Comparison of ENCODE assay signal across 8 mouse cellular contexts in genomic region chr10:127125210-127126001, GRCm38 (mm10). TPM values are rescaled to one million over a fixed set of nuclear protein-coding genes. Genes with fewer than 3 reads are reported as not detected.
DNase-seq lines count a peak whose midpoint lies in the region; ATAC-seq and TF ChIP-seq lines count a peak whose summit lies in the region.

No protein-coding gene starts in this region.

- no peaks in the 10 kb centered on the region for H3K27me3 ChIP-seq in forebrain, embryonic 14.5 days (replicated peaks; ENCODE audit: control insufficient read depth, insufficient read depth, low read length)
- H3K27me3 ChIP-seq in forebrain, embryonic 13.5 days = no peaks in the 10 kb centered on the region
- no peaks in the 10 kb centered on the region for H3K27me3 ChIP-seq in testis, adult 2 months (ENCODE audit: control insufficient read depth, insufficient read depth, low read length)
- no peaks in the 10 kb centered on the region for H3K27me3 ChIP-seq in embryonic facial prominence, embryonic 14.5 days (replicated peaks; ENCODE audit: control insufficient read depth, insufficient read depth, low read length)

- ATAC-seq in forebrain, embryonic 14.5 days = no peak
- ATAC-seq in forebrain, embryonic 13.5 days = no peak
- ATAC-seq in embryonic facial prominence, embryonic 14.5 days (ENCODE audit: low read depth) = no peak
- no peak for ATAC-seq in frontal cortex, adult (ENCODE audit: low TSS enrichment)

- TF ChIP-seq POLR2A in testis, adult 2 months (IDR thresholded peaks at IDR 0.05; ENCODE audit: control insufficient read depth, low read depth, low read length) = no peak

- H3K36me3 ChIP-seq in forebrain, embryonic 14.5 days (ENCODE audit: control insufficient read depth, insufficient read depth, low read length) = no peaks in the 10 kb centered on the region
- no peaks in the 10 kb centered on the region for H3K36me3 ChIP-seq in forebrain, embryonic 13.5 days (ENCODE audit: poor library complexity, severe bottlenecking)
- no peaks in the 10 kb centered on the region for H3K36me3 ChIP-seq in testis, adult 2 months (ENCODE audit: control insufficient read depth, insufficient read depth, low read length)
- no peaks in the 10 kb centered on the region for H3K36me3 ChIP-seq in embryonic facial prominence, embryonic 14.5 days (ENCODE audit: control insufficient read depth, insufficient read depth, low read length)

- no peak overlapping the region for H3K4me2 ChIP-seq in forebrain, embryonic 14.5 days (ENCODE audit: low read length)
- H3K4me2 ChIP-seq in forebrain, embryonic 13.5 days = no peak overlapping the region
- no peak overlapping the region for H3K4me2 ChIP-seq in embryonic facial prominence, embryonic 14.5 days (ENCODE audit: low read depth, low read length)

- H3K27ac ChIP-seq in forebrain, embryonic 14.5 days (ENCODE audit: low read depth, low read length) = no peak overlapping the region
- H3K27ac ChIP-seq in forebrain, embryonic 13.5 days = no peak overlapping the region
- H3K27ac ChIP-seq in testis, adult 2 months (ENCODE audit: control insufficient read depth, insufficient read depth, low read depth, low read length) = no peak overlapping the region
- no peak overlapping the region for H3K27ac ChIP-seq in embryonic facial prominence, embryonic 14.5 days (replicated peaks; ENCODE audit: low read depth, low read length)

- H3K4me1 ChIP-seq in forebrain, embryonic 14.5 days (ENCODE audit: control insufficient read depth, insufficient read depth, low read length) = peaks cover 15% of the 10 kb centered on the region
- H3K4me1 ChIP-seq in forebrain, embryonic 13.5 days = peaks cover 15% of the 10 kb centered on the region
- H3K4me1 ChIP-seq in testis, adult 2 months (ENCODE audit: control insufficient read depth, insufficient read depth, low read length) = peaks cover 4% of the 10 kb centered on the region
- H3K4me1 ChIP-seq in embryonic facial prominence, embryonic 14.5 days (ENCODE audit: control insufficient read depth, insufficient read depth, low read length) = peaks cover 8% of the 10 kb centered on the region; the same call in 1 of the 2 replicates

- peak; percentile 61 for DNase-seq in forebrain, embryonic 14.5 days (ENCODE audit: low spot score)
- no peak for DNase-seq in testis, postnatal 14 days (ENCODE audit: low spot score)
- DNase-seq in embryonic facial prominence, embryonic 14.5 days (ENCODE audit: low spot score) = peak; percentile 54
- DNase-seq in lung, postnatal 10 days = peak; percentile 63
- DNase-seq in ovary, postnatal 36 days (ENCODE audit: low spot score) = no peak

- no peak overlapping the region for H3K4me3 ChIP-seq in forebrain, embryonic 14.5 days (ENCODE audit: low read depth, low read length)
- H3K4me3 ChIP-seq in forebrain, embryonic 13.5 days = no peak overlapping the region
- no peak overlapping the region for H3K4me3 ChIP-seq in testis, adult 2 months (ENCODE audit: control insufficient read depth, low read depth, low read length)
- no peak overlapping the region for H3K4me3 ChIP-seq in embryonic facial prominence, embryonic 14.5 days (ENCODE audit: low read depth, low read length)

- no peak overlapping the region for H3K9ac ChIP-seq in forebrain, embryonic 14.5 days (ENCODE audit: low read length)
- H3K9ac ChIP-seq in forebrain, embryonic 13.5 days = no peak overlapping the region
- H3K9ac ChIP-seq in embryonic facial prominence, embryonic 14.5 days (ENCODE audit: low read depth, low read length) = no peak overlapping the region

- 71% methylated on average over 9 of the region's 9 CpGs for WGBS in forebrain, embryonic 14.5 days
- WGBS in forebrain, embryonic 13.5 days = 75% methylated on average over 9 of the region's 9 CpGs
- 75% methylated on average over 9 of the region's 9 CpGs for WGBS in embryonic facial prominence, embryonic 14.5 days

- no peaks in the 10 kb centered on the region for H3K9me3 ChIP-seq in forebrain, embryonic 14.5 days (replicated peaks; ENCODE audit: control insufficient read depth, low read length)
- H3K9me3 ChIP-seq in forebrain, embryonic 13.5 days (replicated peaks) = no peaks in the 10 kb centered on the region
- H3K9me3 ChIP-seq in embryonic facial prominence, embryonic 14.5 days (ENCODE audit: control insufficient read depth, low read length) = no peaks in the 10 kb centered on the region

- 0 out of 2 replicates have a peak, but pooled peaks have one; percentile 15 for TF ChIP-seq CTCF in testis, adult 2 months (IDR thresholded peaks at IDR 0.05; ENCODE audit: control insufficient read depth, insufficient read depth, insufficient replicate concordance, low read depth, low read length)

RNA-seq across cellular contexts. Expression of gene Os9, which starts 4.5 kb away (rescaled TPM):
- 53.0 and 66.3 TPM in 2 replicates for polyA plus RNA-seq in forebrain, embryonic 14.5 days (2014; fragmentation: Nextera tagmentation; extraction: Ambion mirVana)
- 94.8 and 101 TPM in 2 replicates for polyA plus RNA-seq in forebrain, embryonic 13.5 days (2015; fragmentation: Nextera tagmentation; extraction: Ambion mirVana)
- polyA plus RNA-seq in testis, adult 2 months (2012; rRNA removed) = 32.2 and 33.9 TPM in 2 replicates
- polyA plus RNA-seq in embryonic facial prominence, embryonic 14.5 days (2014; fragmentation: Nextera tagmentation; extraction: Ambion mirVana) = 59.3 and 62.9 TPM in 2 replicates

RNA-seq across cellular contexts. Expression of gene B4galnt1, which starts 39.6 kb away (rescaled TPM):
- 30.7 and 46.8 TPM in 2 replicates for polyA plus RNA-seq in forebrain, embryonic 14.5 days (2014; fragmentation: Nextera tagmentation; extraction: Ambion mirVana)
- 15.7 and 16.7 TPM in 2 replicates for polyA plus RNA-seq in forebrain, embryonic 13.5 days (2015; fragmentation: Nextera tagmentation; extraction: Ambion mirVana)
- 21.7 and 27.0 TPM in 2 replicates for polyA plus RNA-seq in testis, adult 2 months (2012; rRNA removed)
- 9.0 and 9.8 TPM in 2 replicates for polyA plus RNA-seq in embryonic facial prominence, embryonic 14.5 days (2014; fragmentation: Nextera tagmentation; extraction: Ambion mirVana)

RNA-seq across cellular contexts. Expression of gene Agap2, which starts 50.3 kb away (rescaled TPM):
- 3.9 and 4.7 TPM in 2 replicates for polyA plus RNA-seq in forebrain, embryonic 14.5 days (2014; fragmentation: Nextera tagmentation; extraction: Ambion mirVana)
- polyA plus RNA-seq in forebrain, embryonic 13.5 days (2015; fragmentation: Nextera tagmentation; extraction: Ambion mirVana) = 1.5 and 1.7 TPM in 2 replicates
- 0.53 and 0.73 TPM in 2 replicates for polyA plus RNA-seq in testis, adult 2 months (2012; rRNA removed)
- polyA plus RNA-seq in embryonic facial prominence, embryonic 14.5 days (2014; fragmentation: Nextera tagmentation; extraction: Ambion mirVana) = 0.45 and 0.72 TPM in 2 replicates

RNA-seq across cellular contexts. Expression of gene Slc26a10, which starts 55.0 kb away (rescaled TPM):
- 0.69 and 0.95 TPM in 2 replicates for polyA plus RNA-seq in forebrain, embryonic 14.5 days (2014; fragmentation: Nextera tagmentation; extraction: Ambion mirVana)
- polyA plus RNA-seq in forebrain, embryonic 13.5 days (2015; fragmentation: Nextera tagmentation; extraction: Ambion mirVana) = 0.93 and 1.1 TPM in 2 replicates
- polyA plus RNA-seq in testis, adult 2 months (2012; rRNA removed) = 11.5 and 11.9 TPM in 2 replicates
- polyA plus RNA-seq in embryonic facial prominence, embryonic 14.5 days (2014; fragmentation: Nextera tagmentation; extraction: Ambion mirVana) = 0.86 and 1.7 TPM in 2 replicates

RNA-seq across cellular contexts. Expression of gene Tspan31, which starts 55.3 kb away (rescaled TPM):
- 36.7 and 44.5 TPM in 2 replicates for polyA plus RNA-seq in forebrain, embryonic 14.5 days (2014; fragmentation: Nextera tagmentation; extraction: Ambion mirVana)
- 133 and 141 TPM in 2 replicates for polyA plus RNA-seq in forebrain, embryonic 13.5 days (2015; fragmentation: Nextera tagmentation; extraction: Ambion mirVana)
- 12.7 and 16.3 TPM in 2 replicates for polyA plus RNA-seq in testis, adult 2 months (2012; rRNA removed)
- polyA plus RNA-seq in embryonic facial prominence, embryonic 14.5 days (2014; fragmentation: Nextera tagmentation; extraction: Ambion mirVana) = 51.8 and 53.6 TPM in 2 replicates

Comparison
In these comparisons a context has a peak if more than half of its experiments do, and no peak if none do; other contexts are left out.
1. DNase-seq: peak in forebrain, embryonic 14.5 days (single experiment), embryonic facial prominence, embryonic 14.5 days (single experiment) and lung, postnatal 10 days (single experiment); none in testis, postnatal 14 days (single experiment) and ovary, postnatal 36 days (single experiment).